Mouse (Mus musculus) hindbrain, embryonic 14.5 days (tissue): ENCODE measurements around the gene Prrc2b. TPM values are rescaled to one million over a fixed set of nuclear protein-coding genes. Genes with fewer than 3 reads are reported as not detected.
A peak's percentile ranks its signal among the peaks of the same experiment; 100 is the strongest.

Experiments
- ATAC-seq: fragments of 200-750 bp; cut with Nextera tagmentation; 2 replicates; pipeline ENCODE4 v1.8.0; 2017; ENCODE audit warnings: moderate number of reproducible peaks, mild to moderate bottlenecking, moderate TSS enrichment, moderate library complexity; ENCODE audit not compliant: low FRiP score
- DNase-seq: peaks from one replicate; pipeline ENCODE4 v3.0.0-alpha.2; 2015; ENCODE audit warnings: low spot score
- H3K27ac ChIP-seq: fragments of 300-500 bp; sonication (generic); 2 replicates; pipeline ENCODE4 v1.5.1; 2014; ENCODE audit warnings: mild to moderate bottlenecking, moderate library complexity
- H3K27me3 ChIP-seq: fragments of 300-500 bp; sonication (generic); 2 replicates; pipeline ENCODE4 v1.6.1; 2014; ENCODE audit warnings: mild to moderate bottlenecking, low read length, mixed read lengths; ENCODE audit not compliant: control insufficient read depth, insufficient read depth
- H3K36me3 ChIP-seq: fragments of 300-500 bp; sonication (generic); replicated peaks from 2 replicates; pipeline ENCODE4 v1.6.1; 2014; ENCODE audit not compliant: control insufficient read depth, insufficient read depth
- H3K4me1 ChIP-seq: fragments of 300-500 bp; sonication (generic); replicated peaks from 2 replicates; pipeline ENCODE4 v1.6.1; 2014; ENCODE audit warnings: antibody characterized with exemption, low read length, mixed read lengths; ENCODE audit not compliant: control insufficient read depth, insufficient read depth
- H3K4me2 ChIP-seq: fragments of 300-500 bp; sonication (generic); replicated peaks from 2 replicates; pipeline ENCODE4 v1.6.1; 2014; ENCODE audit warnings: mild to moderate bottlenecking, moderate library complexity
- H3K4me3 ChIP-seq: fragments of 300-500 bp; sonication (generic); replicated peaks from 2 replicates; pipeline ENCODE4 v1.5.1; 2014; ENCODE audit warnings: mild to moderate bottlenecking, low read length
- H3K9ac ChIP-seq: fragments of 300-500 bp; sonication (generic); 2 replicates; pipeline ENCODE4 v1.6.1; 2014
- H3K9me3 ChIP-seq: fragments of 300-500 bp; sonication (generic); 2 replicates; pipeline ENCODE4 v1.6.1; 2016; ENCODE audit warnings: low read length; ENCODE audit not compliant: control insufficient read depth
- WGBS: fragments of 180-500 bp; shearing (Covaris S2); extraction: QIAGEN DNeasy Blood & Tissue Kit; methylation state at CpG from one replicate; pipeline ENCODE4 v1.1.7; 2014; 5-methylcytosine and 5-hydroxymethylcytosine counted together
- polyA plus RNA-seq: library from polyadenylated mRNA; unstranded; fragments of >200 nt; fragmentation: Nextera tagmentation; extraction: Ambion mirVana; gene quantifications from 2 replicates; pipeline ENCODE4 v1.2.1, GENCODE M21; 2014

The Prrc2b gene
- polyA plus RNA-seq, 1 experiment from 2014 or later, result 119 TPM

- no peak for DNase-seq
- no peaks in the 10 kb centered on the region for H3K9me3 ChIP-seq
- no peak overlapping the region for H3K27ac ChIP-seq
- H3K9ac ChIP-seq, result no peak overlapping the region
- no peaks in the 10 kb centered on the region for H3K4me1 ChIP-seq
- H3K4me2 ChIP-seq, result no peak overlapping the region
- peaks cover 100% of the 10 kb centered on the region for H3K36me3 ChIP-seq
- 88% methylated on average over 11 of the region's 11 CpGs for WGBS
- H3K4me3 ChIP-seq, result no peak overlapping the region
- H3K27me3 ChIP-seq, result no peaks in the 10 kb centered on the region
- ATAC-seq, result no peak
Observed at GRCm38 (mm10) chr2:32218541-32219334, 67.9 kb downstream of the Prrc2b start.

- Histone ChIP-seq H3K27ac (no peak overlapping the region), H3K9me3 (no peaks in the 10 kb centered on the region), H3K4me3 (no peak overlapping the region), H3K4me1 (no peaks in the 10 kb centered on the region), H3K9ac (no peak overlapping the region), H3K4me2 (no peak overlapping the region), H3K36me3 (peaks cover 100% of the 10 kb centered on the region), H3K27me3 (no peaks in the 10 kb centered on the region)
- ATAC-seq (no peak), DNase-seq (no peak)
- 91% methylated on average over 14 of the region's 14 CpGs for WGBS
Observed at GRCm38 (mm10) chr2:32219501-32219900, 68.6 kb downstream of the Prrc2b start.

- Histone ChIP-seq H3K4me2 (no peak overlapping the region), H3K9ac (no peak overlapping the region), H3K27me3 (no peaks in the 10 kb centered on the region), H3K4me3 (no peak overlapping the region), H3K27ac (no peak overlapping the region), H3K9me3 (no peaks in the 10 kb centered on the region), H3K4me1 (no peaks in the 10 kb centered on the region), H3K36me3 (peaks cover 100% of the 10 kb centered on the region)
- 93% methylated on average over 6 of the region's 6 CpGs for WGBS
- DNase-seq (no peak), ATAC-seq (no peak)
Observed at GRCm38 (mm10) chr2:32220021-32220420, 69.1 kb downstream of the Prrc2b start.

- Histone ChIP-seq H3K27ac (no peak overlapping the region), H3K4me2 (no peak overlapping the region), H3K4me1 (no peaks in the 10 kb centered on the region), H3K36me3 (peaks cover 100% of the 10 kb centered on the region), H3K9ac (no peak overlapping the region), H3K27me3 (no peaks in the 10 kb centered on the region), H3K9me3 (no peaks in the 10 kb centered on the region), H3K4me3 (no peak overlapping the region)
- 93% methylated on average over 10 of the region's 10 CpGs for WGBS
- no peak for ATAC-seq
- no peak for DNase-seq
Observed at GRCm38 (mm10) chr2:32220969-32221368, 70.1 kb downstream of the Prrc2b start.

GRCm38 (mm10) chr2:32221577-32221976, 70.7 kb downstream of the Prrc2b start:
- DNase-seq (no peak), ATAC-seq (no peak)
- 89% methylated on average over 7 of the region's 7 CpGs for WGBS
- Histone ChIP-seq H3K27me3 (no peaks in the 10 kb centered on the region), H3K27ac (no peak overlapping the region), H3K4me2 (no peak overlapping the region), H3K4me3 (no peak overlapping the region), H3K9me3 (no peaks in the 10 kb centered on the region), H3K9ac (no peak overlapping the region), H3K4me1 (no peaks in the 10 kb centered on the region), H3K36me3 (peaks cover 100% of the 10 kb centered on the region)

GRCm38 (mm10) chr2:32222057-32222456, 71.2 kb downstream of the Prrc2b start:
- Histone ChIP-seq H3K4me3 (no peak overlapping the region), H3K27me3 (no peaks in the 10 kb centered on the region), H3K9me3 (no peaks in the 10 kb centered on the region), H3K36me3 (peaks cover 100% of the 10 kb centered on the region), H3K4me2 (no peak overlapping the region), H3K4me1 (no peaks in the 10 kb centered on the region), H3K9ac (no peak overlapping the region), H3K27ac (no peak overlapping the region)
- DNase-seq, result no peak
- 83% methylated on average over 10 of the region's 10 CpGs for WGBS
- no peak for ATAC-seq

- no peaks in the 10 kb centered on the region for H3K27me3 ChIP-seq
- H3K27ac ChIP-seq, result no peak overlapping the region
- peak overlapping the region; percentile 60 for H3K9ac ChIP-seq
- H3K4me1 ChIP-seq, result peaks cover 19% of the 10 kb centered on the region
- WGBS, result 36% methylated on average over 7 of the region's 7 CpGs
- no peak for ATAC-seq
- no peak for DNase-seq
- peaks cover 37% of the 10 kb centered on the region for H3K36me3 ChIP-seq
- peak overlapping the region; percentile 92 for H3K4me2 ChIP-seq
- peak overlapping the region; percentile 74 for H3K4me3 ChIP-seq
- no peaks in the 10 kb centered on the region for H3K9me3 ChIP-seq
Observed at GRCm38 (mm10) chr2:32235433-32235832, 84.6 kb downstream of the Prrc2b start.

GRCm38 (mm10) chr2:32235886-32236759, 85.2 kb downstream of the Prrc2b start, which contains the start of gene Pomt1:
Gene Pomt1, plus strand, starts transcription at chr2:32236590.
- H3K9me3 ChIP-seq, result no peaks in the 10 kb centered on the region
- peaks cover 19% of the 10 kb centered on the region for H3K4me1 ChIP-seq
- peak within 1 kb of the TSS; percentile 69 for H3K9ac ChIP-seq
- peak; percentile 98 for DNase-seq
- ATAC-seq, result peak; percentile 92
- under 1% methylated on average over 54 of the region's 54 CpGs for WGBS
- peaks cover 35% of the 10 kb centered on the region for H3K36me3 ChIP-seq
- H3K27me3 ChIP-seq, result no peaks in the 10 kb centered on the region
- peak within 1 kb of the TSS; percentile 80 for H3K27ac ChIP-seq
- peak within 1 kb of the TSS; percentile 74 for H3K4me3 ChIP-seq
- peak within 1 kb of the TSS; percentile 92 for H3K4me2 ChIP-seq

GRCm38 (mm10) chr2:32236760-32237487, 86.0 kb downstream of the Prrc2b start:
- Histone ChIP-seq H3K9ac (peak overlapping the region; percentile 69), H3K4me2 (peak overlapping the region; percentile 92), H3K4me1 (peaks cover 19% of the 10 kb centered on the region), H3K27ac (peak overlapping the region; percentile 80), H3K9me3 (no peaks in the 10 kb centered on the region), H3K36me3 (peaks cover 27% of the 10 kb centered on the region), H3K27me3 (no peaks in the 10 kb centered on the region), H3K4me3 (peak overlapping the region; percentile 74)
- 0% methylated on average over 20 of the region's 20 CpGs for WGBS
- DNase-seq (peak; percentile 72), ATAC-seq (peak; percentile 52)
